Mouse (Mus musculus) myocyte (in vitro differentiated cells): ENCODE measurements at regions not wholly inside any gene's neighbourhood (a gene's known extent, or its start where the extent isn't known, plus 50 kb on each side); places are given as distances from the start of the nearest gene placed in this dataset.

ENCODE experiments used
- H3K27me3 ChIP-seq: one replicate; pipeline ENCODE4 v1.6.1; 2011; ENCODE audit not compliant: control insufficient read depth, insufficient read depth, insufficient read length
- H3K36me3 ChIP-seq: one replicate; pipeline ENCODE4 v1.6.1; 2011; ENCODE audit not compliant: control insufficient read depth, insufficient read depth
- H3K4me2 ChIP-seq: one replicate; pipeline ENCODE4 v1.6.1; 2011; ENCODE audit warnings: low read depth, control low read depth
- H3K4me3 ChIP-seq: one replicate; pipeline ENCODE4 v1.5.1; 2011; ENCODE audit warnings: mild to moderate bottlenecking, control low read depth, moderate library complexity
- H3K79me2 ChIP-seq: one replicate; pipeline ENCODE4 v1.6.1; 2011; ENCODE audit not compliant: control insufficient read depth, insufficient read depth
- H3ac ChIP-seq: one replicate; pipeline ENCODE4 v1.6.1; 2011; ENCODE audit not compliant: control insufficient read depth, insufficient read length
- CEBPB ChIP-seq: IDR thresholded peaks from 2 replicates; pipeline ENCODE4 v1.6.1; 2011; ENCODE audit warnings: mild to moderate bottlenecking, moderate library complexity; ENCODE audit not compliant: poor library complexity, insufficient read depth, severe bottlenecking
- E2F4 ChIP-seq: IDR thresholded peaks from one replicate; pipeline ENCODE4 v1.6.1; 2011; ENCODE audit warnings: mild to moderate bottlenecking, control low read depth, moderate library complexity; ENCODE audit not compliant: insufficient read depth
- MAX ChIP-seq: IDR thresholded peaks from one replicate; pipeline ENCODE4 v1.6.1; 2011; ENCODE audit warnings: low read depth, mild to moderate bottlenecking, control low read depth
- MYOD1 ChIP-seq, 3 experiments: IDR thresholded peaks; one replicate each; pipeline ENCODE4 v1.6.1; 2011; ENCODE audit warnings: control low read depth in 2 of 3, low read depth in 2 of 3, mild to moderate bottlenecking in 2 of 3, moderate library complexity in 1 of 3; ENCODE audit not compliant: insufficient read length in 2 of 3, control insufficient read depth in 1 of 3
- MYOG ChIP-seq, 3 experiments: IDR thresholded peaks; one replicate each; pipeline ENCODE4 v1.6.1; 2011; ENCODE audit warnings: control low read depth in 2 of 3, low read depth in 2 of 3, mild to moderate bottlenecking in 2 of 3; ENCODE audit not compliant: insufficient read length in 2 of 3, control insufficient read depth in 1 of 3, insufficient read depth in 1 of 3
- POLR2A ChIP-seq: IDR thresholded peaks from one replicate; pipeline ENCODE4 v1.6.1; 2011; ENCODE audit warnings: low read depth, mild to moderate bottlenecking, control low read depth, moderate library complexity; ENCODE audit not compliant: insufficient read length
- POLR2AphosphoS2 ChIP-seq: IDR thresholded peaks from one replicate; pipeline ENCODE4 v1.6.1; 2011; ENCODE audit warnings: low read depth, control low read depth; ENCODE audit not compliant: insufficient read length
- REST ChIP-seq: IDR thresholded peaks from one replicate; pipeline ENCODE4 v1.6.1; 2011; ENCODE audit warnings: mild to moderate bottlenecking, control low read depth, moderate library complexity; ENCODE audit not compliant: insufficient read depth, insufficient read length
- SRF ChIP-seq: IDR thresholded peaks from one replicate; pipeline ENCODE4 v1.6.1; 2011; ENCODE audit warnings: low read depth; ENCODE audit not compliant: control insufficient read depth, insufficient read length
- TCF12 ChIP-seq: IDR thresholded peaks from one replicate; pipeline ENCODE4 v1.6.1; 2011; ENCODE audit warnings: mild to moderate bottlenecking, control low read depth; ENCODE audit not compliant: poor library complexity, insufficient read depth, severe bottlenecking
- TCF3 ChIP-seq: IDR thresholded peaks from one replicate; pipeline ENCODE4 v1.6.1; 2011; ENCODE audit warnings: low read depth, control low read depth; ENCODE audit not compliant: insufficient read length
- USF1 ChIP-seq: IDR thresholded peaks from one replicate; pipeline ENCODE4 v1.6.1; 2011; ENCODE audit warnings: low read depth, mild to moderate bottlenecking, control low read depth, moderate library complexity

DNA sequence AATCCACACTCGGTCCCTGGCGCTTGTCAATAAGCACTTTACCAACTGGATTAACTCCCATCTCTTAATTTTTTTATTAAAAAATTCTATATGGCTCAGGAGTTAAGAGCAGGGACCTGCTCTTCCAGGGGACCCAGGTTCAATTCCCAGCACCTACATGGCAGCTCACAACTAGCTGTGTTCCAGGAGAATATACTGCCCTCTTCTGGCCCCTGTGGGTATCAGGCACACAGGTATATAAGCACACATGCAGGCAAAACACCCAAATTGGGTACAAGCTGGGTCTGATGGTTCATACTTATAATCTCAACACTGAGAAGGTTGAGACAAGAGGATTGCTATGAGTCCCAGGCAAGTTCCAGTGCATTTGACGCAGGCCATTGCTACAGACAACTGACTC, 92.8 kb upstream of the Foxk1 start:
- Histone ChIP-seq H3K36me3 (no peaks in the 10 kb centered on the region), H3K79me2 (no peaks in the 10 kb centered on the region), H3K4me2 (no peak overlapping the region), H3ac (no peak overlapping the region), H3K4me3 (no peak overlapping the region), H3K27me3 (no peaks in the 10 kb centered on the region)
- TF ChIP-seq MYOD1 (IDR thresholded peaks at IDR 0.05; ENCODE audit: control insufficient read depth in 1 of 3, insufficient read length in 2 of 3, low read depth in 2 of 3) (no peak), POLR2A (no peak), USF1 (no peak), SRF (no peak), TCF12 (no peak), REST (no peak), TCF3 (no peak), POLR2AphosphoS2 (no peak), MAX (no peak), MYOG (IDR thresholded peaks at IDR 0.05; ENCODE audit: control insufficient read depth in 1 of 3, insufficient read depth in 1 of 3, insufficient read length in 2 of 3, low read depth in 2 of 3) (no peak)

- H3K4me3 ChIP-seq = no peak overlapping the region
- H3K27me3 ChIP-seq = no peaks in the 10 kb centered on the region
- no peaks in the 10 kb centered on the region for H3K79me2 ChIP-seq
- peak overlapping the region; percentile 67 for H3K4me2 ChIP-seq
- H3K36me3 ChIP-seq = no peaks in the 10 kb centered on the region
- no peak for TF ChIP-seq POLR2A
- peak; percentile 92 to 97 (median 97) for TF ChIP-seq MYOG (IDR thresholded peaks at IDR 0.05; ENCODE audit: control insufficient read depth in 1 of 3, insufficient read depth in 1 of 3, insufficient read length in 2 of 3, low read depth in 2 of 3)
- TF ChIP-seq USF1 = no peak
- TF ChIP-seq POLR2AphosphoS2 = no peak
- TF ChIP-seq SRF = no peak
- peak; percentile 44 for TF ChIP-seq TCF3
- no peak for TF ChIP-seq MAX
- TF ChIP-seq E2F4 = no peak
- TF ChIP-seq REST = no peak
- TF ChIP-seq MYOD1 (IDR thresholded peaks at IDR 0.05; ENCODE audit: control insufficient read depth in 1 of 3, insufficient read length in 2 of 3, low read depth in 2 of 3) = peak; percentile 68 to 92 (median 91)
- TF ChIP-seq CEBPB = no peak
- TF ChIP-seq TCF12 = peak; percentile 85
- no peak overlapping the region for H3ac ChIP-seq
These were observed 87.4 kb upstream of the Foxk1 start for GRCm38 (mm10) chr5:142313944-142314343.

DNA sequence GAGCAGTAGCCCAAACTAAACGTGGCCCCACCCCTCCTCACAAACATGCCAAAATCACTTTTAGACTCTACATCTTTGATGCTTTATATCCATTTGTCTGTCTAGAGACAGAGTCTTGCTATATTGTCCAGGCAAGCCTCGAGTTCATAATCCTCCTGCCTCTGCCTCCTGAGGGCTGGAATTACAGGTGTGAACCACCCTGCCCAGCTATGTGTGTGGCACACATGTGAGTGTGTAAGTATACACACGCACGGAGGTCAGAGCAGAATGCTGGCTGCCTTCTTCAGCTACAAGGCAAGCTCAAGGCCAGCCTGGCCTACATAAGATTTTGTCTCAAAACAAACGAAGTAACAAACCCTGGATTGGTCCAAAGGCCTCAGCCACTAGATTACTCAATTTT, 86.8 kb upstream of the Foxk1 start:
- H3K36me3 ChIP-seq = no peaks in the 10 kb centered on the region
- peak overlapping the region; percentile 67 for H3K4me2 ChIP-seq
- H3K79me2 ChIP-seq = no peaks in the 10 kb centered on the region
- no peak overlapping the region for H3ac ChIP-seq
- no peak overlapping the region for H3K4me3 ChIP-seq
- H3K27me3 ChIP-seq = no peaks in the 10 kb centered on the region
- TF ChIP-seq E2F4 = no peak

GRCm38 (mm10) chr5:142319268-142319667, 82.0 kb upstream of the Foxk1 start:
- TF ChIP-seq REST (no peak), POLR2AphosphoS2 (no peak), E2F4 (no peak)
- H3K4me2 ChIP-seq = no peak overlapping the region
- H3K27me3 ChIP-seq = peaks cover 22% of the 10 kb centered on the region
- no peaks in the 10 kb centered on the region for H3K36me3 ChIP-seq
- H3ac ChIP-seq = no peak overlapping the region
- no peak overlapping the region for H3K4me3 ChIP-seq
- no peaks in the 10 kb centered on the region for H3K79me2 ChIP-seq

DNA sequence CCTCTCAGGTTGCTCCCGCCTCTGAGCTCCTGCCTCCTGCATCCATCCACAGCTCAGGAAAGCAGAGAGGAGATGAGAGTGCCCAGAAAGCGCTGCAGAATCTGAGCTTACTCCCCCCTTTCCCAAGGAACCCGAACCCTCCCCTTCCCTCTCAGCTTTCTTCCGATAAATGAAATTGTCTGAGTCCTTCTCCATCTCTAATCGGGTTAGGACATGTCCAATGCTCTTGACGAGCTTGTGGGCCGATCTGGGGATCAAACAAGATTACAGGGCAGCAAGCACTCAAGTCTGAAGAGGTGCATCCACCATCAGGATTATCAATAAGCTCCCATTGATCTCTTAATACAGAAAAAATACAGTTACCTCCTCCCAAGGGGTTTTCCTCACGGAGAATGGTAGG, 80.0 kb upstream of the Foxk1 start:
- no peaks in the 10 kb centered on the region for H3K79me2 ChIP-seq
- H3ac ChIP-seq = no peak overlapping the region
- no peaks in the 10 kb centered on the region for H3K36me3 ChIP-seq
- H3K4me3 ChIP-seq = no peak overlapping the region
- no peak for TF ChIP-seq SRF
- no peak for TF ChIP-seq REST
- no peak for TF ChIP-seq MAX
- H3K4me2 ChIP-seq = no peak overlapping the region
- H3K27me3 ChIP-seq = peaks cover 28% of the 10 kb centered on the region

GRCm38 (mm10) chr5:142324928-142325327, 76.4 kb upstream of the Foxk1 start:
- Histone ChIP-seq H3K4me3 (no peak overlapping the region), H3K36me3 (no peaks in the 10 kb centered on the region), H3K4me2 (no peak overlapping the region), H3K27me3 (peaks cover 28% of the 10 kb centered on the region), H3K79me2 (no peaks in the 10 kb centered on the region), H3ac (no peak overlapping the region)
- TF ChIP-seq SRF = no peak
- TF ChIP-seq USF1 = no peak
- no peak for TF ChIP-seq MYOG (IDR thresholded peaks at IDR 0.05; ENCODE audit: control insufficient read depth in 1 of 3, insufficient read depth in 1 of 3, insufficient read length in 2 of 3, low read depth in 2 of 3)
- no peak for TF ChIP-seq MYOD1 (IDR thresholded peaks at IDR 0.05; ENCODE audit: control insufficient read depth in 1 of 3, insufficient read length in 2 of 3, low read depth in 2 of 3)
- TF ChIP-seq POLR2AphosphoS2 = no peak
- TF ChIP-seq REST = no peak
- no peak for TF ChIP-seq MAX
- no peak for TF ChIP-seq POLR2A
- TF ChIP-seq E2F4 = no peak
- no peak for TF ChIP-seq CEBPB
- no peak for TF ChIP-seq TCF12
- no peak for TF ChIP-seq TCF3
